Mouse (Mus musculus) heart, adult 2 months (tissue): ENCODE data around the gene Gm2075. TPM values are rescaled to one million over a fixed set of nuclear protein-coding genes. Genes with fewer than 3 reads are reported as not detected.
"Not testable (repeated sequence)": the region's sequence is repeated elsewhere in the genome, so short reads cannot be mapped to it uniquely, and the experiment has no call there.

Experiments used
- DNase-seq, 2 experiments: peaks; one replicate each; pipeline ENCODE4 v3.0.0; 2021
- H3K27ac ChIP-seq: fragments of 200-600 bp; 2 replicates; pipeline ENCODE4 v1.8.1; 2022
- H3K27me3 ChIP-seq: fragments of 200-500 bp; 2 replicates; pipeline ENCODE4 v1.6.1; 2012; ENCODE audit warnings: mild to moderate bottlenecking, low read length, inconsistent platforms, mixed read lengths; ENCODE audit not compliant: control insufficient read depth, insufficient read depth
- H3K36me3 ChIP-seq: fragments of 200-500 bp; 2 replicates; pipeline ENCODE4 v1.6.1; 2012; ENCODE audit warnings: low read length, inconsistent platforms; ENCODE audit not compliant: control insufficient read depth, insufficient read depth
- H3K4me1 ChIP-seq: fragments of 200-500 bp; 2 replicates; pipeline ENCODE4 v1.6.1; 2011; ENCODE audit warnings: low read length; ENCODE audit not compliant: control insufficient read depth, insufficient read depth
- H3K4me3 ChIP-seq: fragments of 200-600 bp; 2 replicates; pipeline ENCODE4 v1.8.1; 2022
- H3K79me2 ChIP-seq: fragments of 200-500 bp; replicated peaks from 2 replicates; pipeline ENCODE4 v1.6.1; 2012; ENCODE audit warnings: mild to moderate bottlenecking, inconsistent platforms, low read length, moderate library complexity, mixed read lengths; ENCODE audit not compliant: control insufficient read depth, insufficient read depth
- H3K9ac ChIP-seq: fragments of 200-500 bp; 2 replicates; pipeline ENCODE4 v1.6.1; 2012; ENCODE audit warnings: low read depth, mild to moderate bottlenecking, control low read depth, inconsistent platforms, low read length, mixed read lengths
- WGBS: fragments of 180-500 bp; shearing (Covaris S2); methylation state at CpG from one replicate; pipeline ENCODE4 v1.1.7; 2018; 5-methylcytosine and 5-hydroxymethylcytosine counted together
- intact Hi-C: fragments of 180-260 bp; cut with DNase I; formaldehyde crosslinking; loops from one replicate; pipeline ENCODE4 v1.15.1; 2025
- long read RNA-seq: library from polyadenylated mRNA; stranded (forward); transcript quantifications from one replicate; pipeline ENCODE4 v2.0.0, GENCODE M21; 2021
- polyA plus RNA-seq: library from polyadenylated mRNA; depleted of rRNA; stranded (reverse); fragments of >200 nt; gene quantifications from 2 replicates; pipeline ENCODE4 v1.2.3, GENCODE M21; 2012; rRNA removed
- total RNA-seq, 2 experiments: library from RNA; stranded (reverse); gene quantifications; 2 replicates each; pipeline ENCODE4 v1.2.3; 2021

Gene Gm2075
- not detected for total RNA-seq
- polyA plus RNA-seq: not detected in 2 replicates
- long read RNA-seq: 0 reads

DNA sequence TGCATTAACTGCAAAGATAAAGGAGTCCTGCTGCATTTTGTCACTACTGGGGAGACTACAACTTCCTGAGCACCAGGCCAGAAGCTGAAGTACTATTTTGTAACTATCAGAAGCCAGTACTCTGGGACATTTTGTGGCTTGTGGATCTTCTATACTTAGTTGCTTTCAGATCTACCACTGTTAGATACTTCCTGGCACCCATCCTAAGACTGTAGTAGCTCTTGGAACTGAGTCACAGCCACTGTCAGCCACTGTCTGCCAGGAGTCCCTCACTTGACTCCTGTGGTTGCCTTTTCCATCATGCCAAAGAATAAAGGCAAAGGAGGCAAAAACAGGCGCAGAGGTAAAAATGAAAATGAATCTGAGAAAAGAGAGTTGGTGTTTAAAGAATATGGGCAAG, at the start of gene Gm2075:
Gene Gm2075, plus strand, starts transcription at position 301 of the 400 bp plus-strand sequence.
- DNase-seq, H3K27me3 ChIP-seq, H3K27ac ChIP-seq, H3K9ac ChIP-seq, intact Hi-C loops, H3K36me3 ChIP-seq, H3K4me1 ChIP-seq, H3K4me3 ChIP-seq, H3K79me2 ChIP-seq: not testable (repeated sequence)
- WGBS: no CpG with 5 or more reads among the region's 1 CpGs

DNA sequence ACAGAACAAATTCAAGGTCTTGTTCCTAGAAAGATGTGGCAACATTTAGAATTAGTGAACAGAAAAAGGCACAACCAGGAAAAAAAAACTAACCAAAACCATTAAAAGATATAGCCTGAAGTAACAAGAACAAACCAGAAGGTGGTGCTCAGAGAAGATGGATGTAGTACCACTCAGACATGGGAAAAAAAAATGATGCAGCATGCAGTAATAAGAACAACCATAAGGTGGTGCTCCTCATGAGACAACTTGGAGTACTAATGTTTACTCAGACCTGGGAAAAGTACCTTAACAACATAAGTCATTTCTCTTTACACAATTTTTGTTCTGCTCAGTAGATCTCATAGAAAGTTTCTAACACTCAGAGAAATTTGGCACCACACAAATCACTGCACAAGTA, 27.6 kb upstream of the Gm2075 start:
- H3K9ac ChIP-seq, H3K36me3 ChIP-seq, H3K79me2 ChIP-seq, H3K4me1 ChIP-seq, H3K27ac ChIP-seq, intact Hi-C loops, DNase-seq, H3K27me3 ChIP-seq, H3K4me3 ChIP-seq: not testable (repeated sequence)

GRCm38 (mm10) chr12:88004118-88004517, 7.5 kb upstream of the Gm2075 start:
- H3K4me1 ChIP-seq, H3K36me3 ChIP-seq, intact Hi-C loops, H3K9ac ChIP-seq, H3K4me3 ChIP-seq, H3K27me3 ChIP-seq, DNase-seq, H3K27ac ChIP-seq, H3K79me2 ChIP-seq: not testable (repeated sequence)
- 52% methylated on average over 3 of the region's 3 CpGs for WGBS

DNA sequence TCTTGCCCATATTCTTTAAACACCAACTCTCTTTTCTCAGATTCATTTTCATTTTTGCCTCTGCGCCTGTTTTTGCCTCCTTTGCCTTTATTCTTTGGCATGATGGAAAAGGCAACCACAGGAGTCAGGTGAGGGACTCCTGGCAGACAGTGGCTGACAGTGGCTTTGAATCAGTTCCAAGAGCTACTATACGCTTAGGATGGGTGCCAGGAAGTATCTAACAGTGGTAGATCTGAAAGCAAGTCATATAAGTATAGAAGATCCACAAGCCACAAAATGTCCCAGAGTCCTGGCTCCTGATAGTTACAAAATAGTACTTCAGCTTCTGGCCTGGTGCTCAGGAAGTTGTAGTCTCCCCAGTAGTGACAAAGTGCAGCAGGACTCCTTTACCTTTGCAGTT, 7.0 kb downstream of the Gm2075 start, which contains the start of gene Gm6803:
Gene Gm6803, minus strand, starts transcription at position 101 of the 400 bp plus-strand sequence.
- H3K9ac ChIP-seq, DNase-seq, H3K27me3 ChIP-seq, H3K27ac ChIP-seq, intact Hi-C loops, H3K4me3 ChIP-seq, H3K36me3 ChIP-seq, H3K79me2 ChIP-seq, H3K4me1 ChIP-seq: not testable (repeated sequence)
- WGBS: 60% methylated on average over 2 of the region's 2 CpGs

- H3K4me1 ChIP-seq, H3K27me3 ChIP-seq, DNase-seq, H3K36me3 ChIP-seq, intact Hi-C loops, H3K4me3 ChIP-seq, H3K9ac ChIP-seq, H3K79me2 ChIP-seq, H3K27ac ChIP-seq: not testable (repeated sequence)
- WGBS: 59% methylated on average over 1 of the region's 1 CpGs
Observed at GRCm38 (mm10) chr12:88026704-88027103, 15.1 kb downstream of the Gm2075 start, which contains the start of gene Gm2056. Gene Gm2056 (plus strand): TSS chr12:88027004.

- H3K27me3 ChIP-seq, H3K9ac ChIP-seq, H3K36me3 ChIP-seq, H3K27ac ChIP-seq, H3K4me3 ChIP-seq, intact Hi-C loops, H3K4me1 ChIP-seq, DNase-seq, H3K79me2 ChIP-seq: not testable (repeated sequence)
- 81% methylated on average over 5 of the region's 5 CpGs for WGBS
Observed at GRCm38 (mm10) chr12:88032250-88032649, 20.6 kb downstream of the Gm2075 start.

- H3K4me1 ChIP-seq, H3K9ac ChIP-seq, intact Hi-C loops, DNase-seq, H3K36me3 ChIP-seq, H3K27ac ChIP-seq, H3K27me3 ChIP-seq, H3K79me2 ChIP-seq, H3K4me3 ChIP-seq: not testable (repeated sequence)
Observed at GRCm38 (mm10) chr12:88039062-88039461, 27.4 kb downstream of the Gm2075 start.

- H3K27ac ChIP-seq, H3K36me3 ChIP-seq, H3K79me2 ChIP-seq, H3K4me3 ChIP-seq, intact Hi-C loops, H3K27me3 ChIP-seq, H3K4me1 ChIP-seq, H3K9ac ChIP-seq, DNase-seq: not testable (repeated sequence)
- 81% methylated on average over 1 of the region's 1 CpGs for WGBS
Observed at GRCm38 (mm10) chr12:88039703-88040102, 28.1 kb downstream of the Gm2075 start.

GRCm38 (mm10) chr12:88045226-88045625, 33.6 kb downstream of the Gm2075 start:
- H3K79me2 ChIP-seq, H3K9ac ChIP-seq, DNase-seq, H3K36me3 ChIP-seq, H3K4me3 ChIP-seq, H3K27ac ChIP-seq, intact Hi-C loops, H3K4me1 ChIP-seq, H3K27me3 ChIP-seq: not testable (repeated sequence)
- WGBS: 51% methylated on average over 1 of the region's 1 CpGs
